Mouse (Mus musculus) heart, postnatal 0 days (tissue): ENCODE data around the gene Zpld1. TPM values are rescaled to one million over a fixed set of nuclear protein-coding genes. Genes with fewer than 3 reads are reported as not detected.

Experiments used
- ATAC-seq: fragments of 200-750 bp; cut with Nextera tagmentation; 2 replicates; pipeline ENCODE4 v1.8.0; 2017; ENCODE audit warnings: low read depth, moderate number of reproducible peaks, moderate library complexity; ENCODE audit not compliant: insufficient read depth
- DNase-seq: peaks from one replicate; pipeline ENCODE4 v3.0.0-alpha.2; 2016; ENCODE audit warnings: low spot score
- H3K27ac ChIP-seq: fragments of 300-500 bp; sonication (generic); 2 replicates; pipeline ENCODE4 v1.5.1; 2014; ENCODE audit warnings: low read depth, mild to moderate bottlenecking
- H3K27me3 ChIP-seq: fragments of 300-500 bp; sonication (generic); 2 replicates; pipeline ENCODE4 v1.6.1; 2014; ENCODE audit warnings: low read length, mixed read lengths; ENCODE audit not compliant: control insufficient read depth, insufficient read depth
- H3K36me3 ChIP-seq: fragments of 300-500 bp; sonication (generic); replicated peaks from 2 replicates; pipeline ENCODE4 v1.6.1; 2014; ENCODE audit warnings: low read length, mixed read lengths; ENCODE audit not compliant: control insufficient read depth, insufficient read depth
- H3K4me1 ChIP-seq: fragments of 300-500 bp; sonication (generic); 2 replicates; pipeline ENCODE4 v1.6.1; 2014; ENCODE audit warnings: antibody characterized with exemption; ENCODE audit not compliant: control insufficient read depth, insufficient read depth
- H3K4me2 ChIP-seq: fragments of 300-500 bp; sonication (generic); 2 replicates; pipeline ENCODE4 v1.6.1; 2014; ENCODE audit warnings: low read depth, mild to moderate bottlenecking, low read length, moderate library complexity
- H3K4me3 ChIP-seq: fragments of 300-500 bp; sonication (generic); 2 replicates; pipeline ENCODE4 v1.5.1; 2014; ENCODE audit warnings: low read depth, low read length
- H3K9ac ChIP-seq: fragments of 300-500 bp; sonication (generic); replicated peaks from 2 replicates; pipeline ENCODE4 v1.6.1; 2014; ENCODE audit warnings: low read depth, low read length, mixed read lengths
- H3K9me3 ChIP-seq: fragments of 300-500 bp; sonication (generic); replicated peaks from 2 replicates; pipeline ENCODE4 v1.6.1; 2016; ENCODE audit warnings: low read length; ENCODE audit not compliant: control insufficient read depth
- CTCF ChIP-seq: IDR thresholded peaks from 2 replicates; pipeline ENCODE4 v1.5.1; 2016; ENCODE audit warnings: antibody characterized with exemption, control low read depth, low read depth
- EP300 ChIP-seq: IDR thresholded peaks from 2 replicates; pipeline ENCODE4 v1.6.1; 2016; ENCODE audit warnings: antibody characterized with exemption, low read depth
- WGBS: fragments of 180-500 bp; shearing (Covaris S2); extraction: QIAGEN DNeasy Blood & Tissue Kit; methylation state at CpG from one replicate; pipeline ENCODE4 v1.1.7; 2014; 5-methylcytosine and 5-hydroxymethylcytosine counted together
- polyA plus RNA-seq: library from polyadenylated mRNA; unstranded; fragments of >200 nt; fragmentation: Nextera tagmentation; extraction: Ambion mirVana; gene quantifications from 2 replicates; pipeline ENCODE4 v1.2.1, GENCODE M21; 2015
- total RNA-seq: library from RNA; depleted of rRNA; stranded (reverse); fragments of >200 nt; gene quantifications from 2 replicates; pipeline ENCODE4 v1.2.3, GENCODE M21; 2014; ENCODE audit warnings: low replicate concordance; rRNA removed

Gene Zpld1
- total RNA-seq (not detected in 2 replicates), polyA plus RNA-seq (not detected in 2 replicates)

DNA sequence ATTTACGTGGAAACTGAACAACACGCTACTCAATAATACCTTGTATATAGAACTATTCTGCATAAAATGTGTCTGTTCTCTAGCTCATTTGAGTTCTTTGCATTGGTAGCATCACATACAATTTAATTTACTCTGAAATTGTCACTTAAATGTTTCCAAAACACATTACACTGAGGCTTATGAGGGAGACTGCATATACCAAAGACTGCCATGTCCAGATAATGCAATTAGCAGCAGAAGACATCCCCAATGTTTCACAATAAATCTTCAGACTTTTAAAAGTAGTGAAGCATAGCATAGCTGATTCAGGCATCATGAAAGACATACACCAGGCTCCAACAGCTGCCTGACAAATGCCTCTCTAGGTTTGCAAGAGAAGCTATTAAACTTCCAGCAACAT is at the start of gene Zpld1:
Gene Zpld1 (minus strand): TSS at position 101 of the 400 bp plus-strand sequence.
- H3K4me3 ChIP-seq: no peak within 1 kb of the TSS
- no peaks in the 10 kb centered on the region for H3K4me1 ChIP-seq
- ATAC-seq: no peak
- no peaks in the 10 kb centered on the region for H3K36me3 ChIP-seq
- 97% methylated on average over 2 of the region's 2 CpGs for WGBS
- H3K4me2 ChIP-seq: no peak within 1 kb of the TSS
- no peak within 1 kb of the TSS for H3K9ac ChIP-seq
- TF ChIP-seq EP300: no peak
- no peak for TF ChIP-seq CTCF
- DNase-seq: no peak
- H3K27me3 ChIP-seq: no peaks in the 10 kb centered on the region
- H3K27ac ChIP-seq: no peak within 1 kb of the TSS
- no peaks in the 10 kb centered on the region for H3K9me3 ChIP-seq

GRCm38 (mm10) chr16:55345644-55346043 is 47.9 kb upstream of the Zpld1 start:
- H3K9me3 ChIP-seq: no peaks in the 10 kb centered on the region
- no peak overlapping the region for H3K27ac ChIP-seq
- no peak overlapping the region for H3K4me2 ChIP-seq
- 74% methylated on average over 3 of the region's 3 CpGs for WGBS
- H3K36me3 ChIP-seq: no peaks in the 10 kb centered on the region
- DNase-seq (no peak), ATAC-seq (no peak)
- H3K4me1 ChIP-seq: no peaks in the 10 kb centered on the region
- no peaks in the 10 kb centered on the region for H3K27me3 ChIP-seq
- TF ChIP-seq CTCF: no peak
- TF ChIP-seq EP300: no peak
- no peak overlapping the region for H3K4me3 ChIP-seq
- no peak overlapping the region for H3K9ac ChIP-seq

DNA sequence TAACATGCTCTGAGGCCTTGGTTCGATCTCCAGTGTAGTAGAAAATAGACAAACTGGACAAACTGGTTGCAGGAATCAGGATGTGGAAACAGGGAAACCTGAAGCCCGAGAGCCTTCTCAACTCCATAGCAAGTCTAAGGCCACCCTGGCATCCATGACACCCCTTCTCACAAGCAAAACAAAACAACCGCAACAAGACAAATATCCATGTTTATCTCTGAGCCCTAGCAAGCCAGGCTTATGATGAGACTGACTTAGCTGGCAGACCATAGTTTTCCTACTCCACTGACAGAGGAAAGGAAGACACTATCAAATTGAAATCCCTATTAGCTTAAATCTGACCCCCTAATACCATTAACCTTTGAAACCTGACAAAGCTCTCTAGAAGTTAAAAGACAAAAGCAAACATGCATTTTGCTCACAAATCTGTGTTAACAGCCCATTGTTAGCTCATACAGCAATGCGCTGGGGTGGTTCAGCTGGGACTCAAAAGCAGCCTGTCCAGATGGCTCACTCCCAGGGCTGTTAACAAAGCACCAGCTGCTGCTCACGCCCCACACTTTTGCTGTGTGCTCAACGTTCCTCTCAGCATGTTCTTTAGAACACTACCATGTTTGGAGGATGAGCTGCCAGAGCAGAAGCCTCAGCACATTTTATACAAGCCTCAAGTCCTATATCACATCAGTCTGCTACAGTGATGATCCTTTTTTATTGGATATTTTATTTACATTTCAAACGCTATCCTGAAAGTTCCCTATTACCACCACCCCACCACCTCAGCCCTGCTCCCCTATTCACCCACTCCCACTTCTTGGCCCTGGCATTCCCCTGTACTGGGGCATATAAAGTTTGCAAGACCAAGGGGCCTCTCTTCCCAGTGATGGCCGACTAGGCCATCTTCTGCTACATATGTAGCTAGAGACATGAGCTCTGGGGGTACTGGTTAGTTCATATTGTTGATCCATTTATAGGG is 24.0 kb upstream of the Zpld1 start:
- Histone ChIP-seq H3K4me3 (no peak overlapping the region), H3K4me2 (no peak overlapping the region), H3K36me3 (no peaks in the 10 kb centered on the region), H3K9me3 (no peaks in the 10 kb centered on the region), H3K27me3 (no peaks in the 10 kb centered on the region), H3K4me1 (no peaks in the 10 kb centered on the region), H3K9ac (no peak overlapping the region), H3K27ac (no peak overlapping the region)
- DNase-seq: no peak
- TF ChIP-seq EP300: no peak
- no peak for TF ChIP-seq CTCF
- no peak for ATAC-seq
- WGBS: 63% methylated on average over 8 of the region's 8 CpGs

DNA sequence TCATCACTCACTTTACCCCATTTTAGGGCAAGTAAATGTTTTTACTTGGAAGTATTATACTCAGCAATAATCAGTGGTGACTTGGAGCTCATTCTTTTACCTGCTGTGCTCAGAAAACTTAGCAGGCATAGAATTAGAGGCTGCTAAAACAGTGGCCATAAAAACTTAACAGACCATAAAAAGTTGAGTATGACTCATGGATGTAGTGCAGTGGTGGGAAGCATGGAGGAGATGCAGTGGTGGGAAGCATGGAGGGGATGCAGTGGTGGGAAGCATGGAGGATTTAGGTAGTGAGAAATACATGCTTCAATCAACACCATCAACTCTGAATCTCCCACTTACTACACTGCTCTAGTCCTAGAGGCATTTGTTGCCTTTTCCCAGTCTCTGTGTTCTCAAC is 19.2 kb upstream of the Zpld1 start:
- Histone ChIP-seq H3K27ac (no peak overlapping the region), H3K4me2 (no peak overlapping the region), H3K9me3 (no peaks in the 10 kb centered on the region), H3K9ac (no peak overlapping the region), H3K36me3 (no peaks in the 10 kb centered on the region), H3K27me3 (no peaks in the 10 kb centered on the region), H3K4me3 (no peak overlapping the region), H3K4me1 (no peaks in the 10 kb centered on the region)
- TF ChIP-seq CTCF (no peak), EP300 (no peak)
- DNase-seq (no peak), ATAC-seq (no peak)

DNA sequence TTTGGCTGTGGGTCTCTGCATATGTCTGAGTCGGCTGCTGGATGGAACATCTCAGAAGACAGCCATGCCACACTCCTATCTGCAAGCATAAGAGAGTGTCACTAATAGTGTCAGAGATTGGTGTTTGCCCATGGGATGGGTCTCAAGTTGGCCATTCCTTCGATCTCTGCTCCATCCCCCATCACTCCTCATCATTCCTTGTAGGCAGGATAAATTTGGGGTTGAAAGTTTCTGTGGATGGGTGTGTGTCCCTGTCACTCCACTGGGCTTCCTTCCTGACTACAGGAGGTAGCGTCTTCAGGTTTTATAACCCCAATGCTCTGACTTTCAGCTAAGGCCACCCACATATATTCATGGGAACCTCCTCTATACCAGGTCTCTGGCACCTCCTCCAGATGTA is 14.3 kb upstream of the Zpld1 start:
- Histone ChIP-seq H3K9ac (no peak overlapping the region), H3K27me3 (no peaks in the 10 kb centered on the region), H3K27ac (no peak overlapping the region), H3K9me3 (no peaks in the 10 kb centered on the region), H3K4me3 (no peak overlapping the region), H3K36me3 (no peaks in the 10 kb centered on the region), H3K4me2 (no peak overlapping the region), H3K4me1 (no peaks in the 10 kb centered on the region)
- no peak for ATAC-seq
- TF ChIP-seq CTCF: no peak
- TF ChIP-seq EP300: no peak
- WGBS: 70% methylated on average over 3 of the region's 3 CpGs
- DNase-seq: no peak

DNA sequence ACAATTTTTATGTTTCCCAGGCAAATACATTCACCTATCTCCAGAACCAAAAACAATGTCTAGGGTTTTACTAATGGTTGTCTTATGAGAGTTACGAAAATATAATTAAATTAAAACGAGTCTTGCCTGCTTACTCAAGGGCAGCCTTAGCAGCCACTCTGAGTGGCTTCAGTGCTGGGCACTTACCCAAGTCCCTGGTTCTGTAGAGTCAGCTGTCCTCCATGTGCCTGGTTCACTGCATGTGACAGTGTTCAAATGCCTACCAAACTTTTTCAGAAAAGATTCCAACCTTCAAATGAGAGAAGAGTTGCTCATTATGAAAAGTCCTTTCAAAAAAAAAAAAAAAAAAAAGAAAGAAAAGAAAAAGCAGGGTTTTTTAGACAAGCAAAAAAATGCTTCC is 15.1 kb downstream of the Zpld1 start:
- no peaks in the 10 kb centered on the region for H3K4me1 ChIP-seq
- no peak overlapping the region for H3K4me3 ChIP-seq
- H3K36me3 ChIP-seq: no peaks in the 10 kb centered on the region
- H3K27ac ChIP-seq: no peak overlapping the region
- TF ChIP-seq EP300 (no peak), CTCF (no peak)
- no peak overlapping the region for H3K9ac ChIP-seq
- H3K27me3 ChIP-seq: no peaks in the 10 kb centered on the region
- H3K9me3 ChIP-seq: no peaks in the 10 kb centered on the region
- 63% methylated on average over 2 of the region's 2 CpGs for WGBS
- DNase-seq (no peak), ATAC-seq (no peak)
- H3K4me2 ChIP-seq: no peak overlapping the region
